Mouse (Mus musculus): ENCODE measurements around the gene Filip1. TPM values are rescaled to one million over a fixed set of nuclear protein-coding genes. Genes with fewer than 3 reads are reported as not detected.

Gene Filip1
- total and polyA plus RNA-seq, 3 experiments = not detected

GRCm38 (mm10) chr9:79912971-79913370 is 99.7 kb downstream of the Filip1 start:
- Histone ChIP-seq H3K4me1 (ENCODE audit: control insufficient read depth in 1 of 2, insufficient read depth in 2 of 2, low read length in 2 of 2) (no peaks in the 10 kb centered on the region), H3K27ac (ENCODE audit: control insufficient read depth, low read depth, low read length) (no peak overlapping the region), H3K27me3 (ENCODE audit: control insufficient read depth in 1 of 2, insufficient read depth in 2 of 2, low read length in 2 of 2) (peaks cover 0 to 2% of the 10 kb centered on the region in 2 experiments; a peak in 1 of 4 replicates), H3K9me3 (replicated peaks; ENCODE audit: insufficient read depth, low read length) (no peaks in the 10 kb centered on the region), H3K4me3 (ENCODE audit: control insufficient read depth in 1 of 2, insufficient read depth in 1 of 2, low read depth in 2 of 2, low read length in 2 of 2) (no peak overlapping the region), H3K9ac (ENCODE audit: control insufficient read depth, low read depth, low read length, poor library complexity, severe bottlenecking) (no peak overlapping the region), H3K79me2 (ENCODE audit: control insufficient read depth, insufficient read depth, low read length, poor library complexity) (no peaks in the 10 kb centered on the region), H3K36me3 (ENCODE audit: control insufficient read depth in 1 of 2, insufficient read depth in 2 of 2, low read length in 2 of 2) (no peaks in the 10 kb centered on the region)
- DNase-seq (ENCODE audit: low read depth, low spot score) = no peak
- TF ChIP-seq ZKSCAN1 (IDR thresholded peaks at IDR 0.05; ENCODE audit: low read depth, low read length) (no peak), POLR2AphosphoS2 (IDR thresholded peaks at IDR 0.05; ENCODE audit: low read length) (no peak), CHD1 (IDR thresholded peaks at IDR 0.05; ENCODE audit: low read depth, low read length) (no peak), NRF1 (IDR thresholded peaks at IDR 0.05; ENCODE audit: insufficient read depth, low read depth, low read length, poor library complexity, severe bottlenecking) (no peak), POLR2AphosphoS5 (IDR thresholded peaks at IDR 0.05; ENCODE audit: borderline replicate concordance, low read depth, low read length) (no peak), BHLHE40 (IDR thresholded peaks at IDR 0.05; ENCODE audit: borderline replicate concordance, low read depth, low read length) (no peak), USF2 (IDR thresholded peaks at IDR 0.05; ENCODE audit: borderline replicate concordance in 1 of 2, insufficient read depth in 1 of 2, low read depth in 1 of 2, low read length in 2 of 2) (no peak), KAT2A (conservative IDR thresholded peaks at IDR 0.05; ENCODE audit: low read depth, low read length) (no peak), MAZ (IDR thresholded peaks at IDR 0.05; ENCODE audit: low read depth, low read length) (no peak), NELFE (IDR thresholded peaks at IDR 0.05; ENCODE audit: low read depth, low read length) (no peak), MYB (IDR thresholded peaks at IDR 0.05; ENCODE audit: low read depth, low read length) (no peak), USF1 (IDR thresholded peaks at IDR 0.05; ENCODE audit: low read depth, low read length) (no peak), UBTF (IDR thresholded peaks at IDR 0.05; ENCODE audit: borderline replicate concordance, insufficient read depth, low read depth, low read length) (no peak)

DNA sequence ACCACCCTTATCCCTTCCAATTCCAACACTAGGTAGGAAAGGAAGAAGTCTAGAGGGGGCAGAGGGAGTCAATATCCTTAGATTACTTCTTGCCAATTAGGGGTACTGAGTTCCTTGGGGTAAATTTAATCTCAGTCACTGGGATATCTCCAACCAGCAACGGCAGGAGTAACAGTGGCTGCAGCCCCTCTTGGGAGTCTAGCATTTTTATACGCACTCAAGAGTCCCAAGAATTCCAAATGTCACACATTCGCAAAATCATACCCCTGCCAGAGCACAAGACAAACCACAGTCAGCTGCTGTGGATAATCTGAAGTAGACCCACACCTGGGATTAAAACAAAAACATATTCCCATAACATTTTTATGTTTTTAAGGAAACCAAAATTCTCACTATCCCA is 102.5 kb downstream of the Filip1 start:
- Histone ChIP-seq H3K27ac (ENCODE audit: control insufficient read depth, low read depth, low read length) (no peak overlapping the region), H3K36me3 (ENCODE audit: control insufficient read depth in 1 of 2, insufficient read depth in 2 of 2, low read length in 2 of 2) (no peaks in the 10 kb centered on the region), H3K4me3 (ENCODE audit: control insufficient read depth in 1 of 2, insufficient read depth in 1 of 2, low read depth in 2 of 2, low read length in 2 of 2) (no peak overlapping the region), H3K9ac (ENCODE audit: control insufficient read depth, low read depth, low read length, poor library complexity, severe bottlenecking) (no peak overlapping the region), H3K9me3 (replicated peaks; ENCODE audit: insufficient read depth, low read length) (no peaks in the 10 kb centered on the region), H3K4me1 (ENCODE audit: control insufficient read depth in 1 of 2, insufficient read depth in 2 of 2, low read length in 2 of 2) (no peaks in the 10 kb centered on the region), H3K27me3 (ENCODE audit: control insufficient read depth in 1 of 2, insufficient read depth in 2 of 2, low read length in 2 of 2) (peaks cover 0 to 2% of the 10 kb centered on the region in 2 experiments; a peak in 1 of 4 replicates), H3K79me2 (ENCODE audit: control insufficient read depth, insufficient read depth, low read length, poor library complexity) (no peaks in the 10 kb centered on the region)
- TF ChIP-seq MAX (IDR thresholded peaks at IDR 0.05; ENCODE audit: low read length) (no peak), POLR2A (IDR thresholded peaks at IDR 0.05; ENCODE audit: control insufficient read depth in 1 of 2, insufficient read depth in 1 of 2, low read depth in 1 of 2, low read length in 2 of 2, poor library complexity in 1 of 2) (no peak), MYC (IDR thresholded peaks at IDR 0.05; ENCODE audit: low read depth, low read length) (no peak), CTCF (IDR thresholded peaks at IDR 0.05 in 2 of 3, conservative IDR thresholded peaks at IDR 0.05 in 1 of 3; ENCODE audit: control insufficient read depth in 1 of 3, insufficient read depth in 1 of 3, low read depth in 2 of 3, low read length in 3 of 3, poor library complexity in 1 of 3, severe bottlenecking in 1 of 3) (no peak), UBTF (IDR thresholded peaks at IDR 0.05; ENCODE audit: borderline replicate concordance, insufficient read depth, low read depth, low read length) (no peak), MEF2A (IDR thresholded peaks at IDR 0.05; ENCODE audit: extremely low read depth, insufficient replicate concordance, low read depth, low read length, poor library complexity, severe bottlenecking) (no peak), CHD1 (IDR thresholded peaks at IDR 0.05; ENCODE audit: low read depth, low read length) (no peak), TBP (IDR thresholded peaks at IDR 0.05; ENCODE audit: low read depth, low read length) (no peak), TCF12 (IDR thresholded peaks at IDR 0.05; ENCODE audit: low read depth, low read length) (no peak), USF1 (IDR thresholded peaks at IDR 0.05; ENCODE audit: low read depth, low read length) (no peak)
- no peak for DNase-seq (ENCODE audit: low read depth, low spot score)

Measured in MEL (cell line).